Mouse (Mus musculus) ZHBTc4 (cell line): ENCODE data around the gene H2-Ke6.
"Not testable (repeated sequence)": the region's sequence is repeated elsewhere in the genome, so short reads cannot be mapped to it uniquely, and the experiment has no call there.

ENCODE experiments used
- DNase-seq: peaks from one replicate; pipeline ENCODE4 v3.0.0-alpha.2; 2011; ENCODE audit warnings: low read depth, low spot score

The H2-Ke6 gene

GRCm38 (mm10) chr17:33998697-33999096, 29.2 kb downstream of the H2-Ke6 start:
- not testable (repeated sequence) for DNase-seq

- DNase-seq, result not testable (repeated sequence)
These were observed 30.8 kb downstream of the H2-Ke6 start for GRCm38 (mm10) chr17:33997025-33997424.

GRCm38 (mm10) chr17:33995651-33996050, 32.2 kb downstream of the H2-Ke6 start:
- DNase-seq, result no peak

GRCm38 (mm10) chr17:33994959-33995358, 32.9 kb downstream of the H2-Ke6 start:
- DNase-seq, result no peak

GRCm38 (mm10) chr17:33991788-33992664, 35.8 kb downstream of the H2-Ke6 start:
- peak; percentile 92 for DNase-seq

- DNase-seq, result peak; percentile 71
These were observed 45.7 kb downstream of the H2-Ke6 start for GRCm38 (mm10) chr17:33982136-33982535.

- peak; percentile 98 for DNase-seq
These were observed 46.5 kb downstream of the H2-Ke6 start for GRCm38 (mm10) chr17:33981192-33981909.

- peak; percentile 77 for DNase-seq
These were observed 47.5 kb downstream of the H2-Ke6 start for GRCm38 (mm10) chr17:33980181-33981035.

- DNase-seq, result no peak
These were observed 48.3 kb downstream of the H2-Ke6 start for GRCm38 (mm10) chr17:33979512-33980050.

- peak; percentile 81 for DNase-seq
These were observed 49.2 kb downstream of the H2-Ke6 start for GRCm38 (mm10) chr17:33978631-33979031.

GRCm38 (mm10) chr17:33977861-33978557, 49.9 kb downstream of the H2-Ke6 start:
- peak; percentile 24 for DNase-seq
